ENCODE assay signal across 9 mouse cellular contexts in the genomic region with DNA sequence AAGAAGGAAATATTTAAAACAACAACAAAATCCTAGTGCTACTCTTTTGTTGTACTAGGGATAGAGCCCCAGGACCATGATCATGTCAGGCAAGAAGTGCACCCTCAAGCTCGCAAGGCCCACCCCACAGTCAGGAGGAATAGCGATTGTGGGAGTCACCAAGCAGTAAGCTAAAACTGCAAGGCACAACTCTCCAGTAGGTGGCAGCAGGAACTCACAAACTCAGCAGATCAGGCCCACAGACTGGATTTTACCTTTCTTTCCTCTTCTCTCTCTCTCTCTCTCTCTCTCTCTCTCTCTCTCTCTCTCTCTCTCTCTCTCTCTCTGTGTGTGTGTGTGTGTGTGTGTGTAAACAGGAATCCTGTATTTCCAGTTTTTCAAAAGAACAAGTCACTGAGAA. TPM values are rescaled to one million over a fixed set of nuclear protein-coding genes. Genes with fewer than 3 reads are reported as not detected.
A peak's percentile ranks its signal among the peaks of the same experiment; 100 is the strongest.
DNase-seq lines count a peak whose midpoint lies in the region; ATAC-seq and TF ChIP-seq lines count a peak whose summit lies in the region.
"Had no signal": no experiment of that assay in that cellular context is flagged by ENCODE, and none has a peak within 500 bp of the region (broad histone marks: within the 10 kb centered on the region; RNA-seq: fewer than 3 reads in every experiment).

No protein-coding gene starts in this region.

- peak; percentile 40 to 52 for DNase-seq in CD8-positive naive resting alpha-beta T cell, adult 2 months (ENCODE audit: low read depth in 2 of 2, low spot score in 2 of 2)
- peak; percentile 84 for DNase-seq in adrenal gland, postnatal 10 days
- peak; percentile 73 for DNase-seq in embryo, embryonic 9.5 days (ENCODE audit: extremely low spot score)
- peak; percentile 79 for DNase-seq in heart, embryonic 10.5 days (ENCODE audit: low spot score)
- peak; percentile 52 for DNase-seq in large intestine, adult 2 months (ENCODE audit: low read depth, low spot score)
- DNase-seq in lung, embryonic 14.5 days, result peak; percentile 94
- DNase-seq in retina, embryonic 14.5 days (ENCODE audit: low spot score), result peak; percentile 90
- peak; percentile 40 for DNase-seq in urinary bladder, adult 2 months (ENCODE audit: low spot score)

- no peaks in the 10 kb centered on the region for H3K9me3 ChIP-seq in heart, embryonic 10.5 days
- no peaks in the 10 kb centered on the region for H3K9me3 ChIP-seq in lung, embryonic 14.5 days (ENCODE audit: low read depth, low read length)
- H3K9me3 ChIP-seq: liver, embryonic 15.5 days had no signal

- H3K9ac ChIP-seq in lung, embryonic 14.5 days, result no peak overlapping the region
- H3K9ac ChIP-seq: liver, embryonic 15.5 days had no signal

- peak; percentile 93 for TF ChIP-seq CTCF in lung, embryonic 14.5 days (IDR thresholded peaks at IDR 0.05; ENCODE audit: low read depth)

- no peak overlapping the region for H3K4me2 ChIP-seq in lung, embryonic 14.5 days
- H3K4me2 ChIP-seq: liver, embryonic 15.5 days had no signal

- WGBS in heart, embryonic 10.5 days, result 4% methylated on average over 2 of the region's 2 CpGs
- 0% methylated on average over 2 of the region's 2 CpGs for WGBS in large intestine, adult 2 months
- 4% methylated on average over 2 of the region's 2 CpGs for WGBS in lung, embryonic 14.5 days

- H3K27ac ChIP-seq in heart, embryonic 10.5 days, result no peak overlapping the region
- no peak overlapping the region for H3K27ac ChIP-seq in lung, embryonic 14.5 days (ENCODE audit: low read depth)
- H3K27ac ChIP-seq: liver, embryonic 15.5 days had no signal

- H3K4me3 ChIP-seq in heart, embryonic 10.5 days, result no peak overlapping the region
- H3K4me3 ChIP-seq in lung, embryonic 14.5 days (ENCODE audit: low read depth, low read length), result no peak overlapping the region
- H3K4me3 ChIP-seq: liver, embryonic 15.5 days had no signal

- no peaks in the 10 kb centered on the region for H3K4me1 ChIP-seq in heart, embryonic 10.5 days
- H3K4me1 ChIP-seq in lung, embryonic 14.5 days (ENCODE audit: insufficient read depth), result no peaks in the 10 kb centered on the region
- H3K4me1 ChIP-seq: liver, embryonic 15.5 days had no signal

- H3K36me3 ChIP-seq in heart, embryonic 10.5 days, result no peaks in the 10 kb centered on the region
- H3K36me3 ChIP-seq in lung, embryonic 14.5 days (ENCODE audit: insufficient read depth), result no peaks in the 10 kb centered on the region
- H3K36me3 ChIP-seq: liver, embryonic 15.5 days had no signal

- ATAC-seq in lung, embryonic 14.5 days (ENCODE audit: insufficient read depth), result peak; percentile 73

- peaks cover 48% of the 10 kb centered on the region for H3K27me3 ChIP-seq in heart, embryonic 10.5 days (ENCODE audit: insufficient read depth, poor library complexity, severe bottlenecking)
- H3K27me3 ChIP-seq in lung, embryonic 14.5 days (ENCODE audit: insufficient read depth, low read length), result no peaks in the 10 kb centered on the region
- H3K27me3 ChIP-seq: liver, embryonic 15.5 days had no signal

RNA-seq across cellular contexts. Expression of gene Gm17482, which starts 0.4 kb away (rescaled TPM):
- total RNA-seq in adrenal gland, postnatal 10 days (2021), result not detected
- polyA plus RNA-seq in heart, embryonic 10.5 days (2016; fragmentation: Nextera tagmentation; extraction: Ambion mirVana), result not detected in 2 replicates
- polyA plus RNA-seq in large intestine, adult 2 months (2012; rRNA removed), result not detected in 2 replicates
- polyA plus RNA-seq in lung, embryonic 14.5 days (2014; fragmentation: Nextera tagmentation; extraction: Ambion mirVana), result not detected in 2 replicates
- not detected in 2 replicates for polyA plus RNA-seq in urinary bladder, adult 2 months (2012; rRNA removed)
- polyA plus RNA-seq: liver, embryonic 15.5 days had no signal

RNA-seq across cellular contexts. Expression of gene Timp4, which starts 24.5 kb away (rescaled TPM):
- total RNA-seq in adrenal gland, postnatal 10 days (2021), result 10 to 100 TPM; 10.8 to 25.3 TPM
- 0.09 and 0.10 TPM in 2 replicates for polyA plus RNA-seq in heart, embryonic 10.5 days (2016; fragmentation: Nextera tagmentation; extraction: Ambion mirVana)
- polyA plus RNA-seq in large intestine, adult 2 months (2012; rRNA removed), result 1.1 and 1.2 TPM in 2 replicates
- polyA plus RNA-seq in lung, embryonic 14.5 days (2014; fragmentation: Nextera tagmentation; extraction: Ambion mirVana), result 1.1 and 2.3 TPM in 2 replicates
- 0.89 and 1.0 TPM in 2 replicates for polyA plus RNA-seq in urinary bladder, adult 2 months (2012; rRNA removed)

Comparison
In these comparisons a context has a peak if more than half of its experiments do, and no peak if none do; other contexts are left out.
1. DNase-seq: peak in every context shown above with its lines; median percentile 94 in lung, embryonic 14.5 days; 90 in retina, embryonic 14.5 days; 84 in adrenal gland, postnatal 10 days; 79 in heart, embryonic 10.5 days; 73 in embryo, embryonic 9.5 days; 52 in large intestine, adult 2 months; 46 in CD8-positive naive resting alpha-beta T cell, adult 2 months; 40 in urinary bladder, adult 2 months.